Mouse (Mus musculus): ENCODE data around the gene Fyttd1. TPM values are rescaled to one million over a fixed set of nuclear protein-coding genes. Genes with fewer than 3 reads are reported as not detected.
A peak's percentile ranks its signal among the peaks of the same experiment; 100 is the strongest.

Fyttd1 gene
- polyA plus RNA-seq (2012; rRNA removed) = 5.7 and 9.8 TPM in 2 replicates
- 33.3 and 33.9 TPM in 2 replicates for polyA plus RNA-seq (2014; fragmentation: Nextera tagmentation; extraction: Ambion mirVana)

DNA sequence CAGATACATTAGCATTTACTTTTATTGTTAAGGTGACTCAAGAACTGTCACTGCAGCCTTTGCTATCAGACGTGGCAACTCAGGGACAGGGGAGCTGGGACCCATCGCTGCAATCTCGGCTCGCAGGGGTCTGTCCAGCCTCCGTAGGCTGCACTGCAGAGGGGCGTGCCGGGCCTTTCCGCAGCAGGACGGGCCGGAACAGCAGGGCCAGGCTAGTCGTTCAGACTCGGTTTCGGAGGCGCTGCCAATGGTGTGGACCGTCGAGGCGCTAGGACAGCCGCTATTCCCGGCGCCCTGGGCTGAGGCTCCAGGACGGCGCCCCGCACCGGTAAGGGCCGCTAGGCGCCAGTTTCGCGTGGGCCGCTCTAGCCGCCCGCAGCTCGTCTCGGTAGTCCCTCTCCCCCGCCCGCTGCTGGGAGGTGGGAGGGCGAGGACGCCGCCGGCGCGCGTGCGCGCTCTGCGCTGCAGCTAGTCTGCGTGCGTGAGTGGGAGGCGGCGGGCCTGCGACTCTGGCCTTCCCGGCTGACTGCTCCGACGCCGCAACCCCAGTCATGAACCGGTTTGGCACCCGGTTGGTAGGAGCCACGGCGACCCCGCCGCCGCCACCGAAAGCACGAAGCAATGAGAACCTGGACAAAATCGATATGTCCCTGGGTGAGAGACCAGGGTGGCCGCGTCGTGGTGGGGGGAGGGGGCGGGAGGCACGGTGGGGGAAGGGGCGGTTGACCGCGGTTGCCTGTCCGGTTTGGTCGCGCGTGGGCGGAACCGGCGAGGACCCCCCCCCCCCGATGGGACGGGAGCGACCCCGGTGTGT is at the start of gene Fyttd1, which contains the start of gene Rubcn:
Gene Fyttd1 (plus strand): TSS at position 158 of the 814 bp plus-strand sequence.
Gene Rubcn (minus strand): TSS at position 424 of the 814 bp plus-strand sequence.
- Histone ChIP-seq H3K27ac (no peak within 1 kb of the TSS), H3K4me1 (replicated peaks; ENCODE audit: control insufficient read depth in 2 of 2, insufficient read depth in 2 of 2, low read length in 1 of 2) (peaks cover 8 to 12% of the 10 kb centered on the region in 2 experiments), H3K27me3 (ENCODE audit: control insufficient read depth, insufficient read depth, low read length) (no peaks in the 10 kb centered on the region), H3K4me3 (ENCODE audit: insufficient read depth in 1 of 2, low read depth in 2 of 2, low read length in 2 of 2) (peak within 1 kb of the TSS; percentile 62 to 78), H3K4me2 (ENCODE audit: low read depth) (peak within 1 kb of the TSS; percentile 89), H3K9me3 (ENCODE audit: control insufficient read depth, low read length) (no peaks in the 10 kb centered on the region), H3K36me3 (replicated peaks; ENCODE audit: control insufficient read depth, insufficient read depth, low read depth) (no peaks in the 10 kb centered on the region), H3K9ac (replicated peaks) (peak within 1 kb of the TSS; percentile 71)
- peak; percentile 96 for ATAC-seq (ENCODE audit: insufficient read depth)
- WGBS (ENCODE audit: insufficient replicate concordance) = under 1% methylated on average over 78 of the region's 83 CpGs
- TF ChIP-seq CTCF (IDR thresholded peaks at IDR 0.05; ENCODE audit: low read depth) (peak; percentile 66), EP300 (IDR thresholded peaks at IDR 0.05; ENCODE audit: low read depth) (no peak)
- DNase-seq (ENCODE audit: low read depth in 3 of 3, low spot score in 3 of 3) = peak; percentile 83 to 84 (median 83)

DNA sequence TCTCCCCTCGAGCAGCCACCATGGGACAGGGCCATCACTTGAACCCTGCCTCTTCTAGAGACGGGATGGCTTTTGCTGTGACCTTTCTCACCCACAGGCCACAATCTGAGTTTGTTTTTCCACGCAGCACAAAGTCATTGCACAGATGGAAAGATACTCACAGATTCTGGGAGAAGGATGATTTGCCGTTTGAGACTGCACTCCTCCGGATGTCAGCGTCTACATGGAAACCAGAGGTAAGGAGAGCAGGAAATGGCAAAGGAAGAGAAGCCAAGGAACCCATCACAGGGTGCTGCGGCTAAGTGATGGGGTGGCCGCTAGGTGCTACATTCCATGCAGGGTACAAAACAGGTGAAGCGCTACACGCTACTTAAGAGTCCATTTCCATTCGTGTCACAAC is 48.2 kb upstream of the Fyttd1 start:
- DNase-seq (ENCODE audit: low read depth in 3 of 3, low spot score in 3 of 3) (no peak), ATAC-seq (ENCODE audit: insufficient read depth) (no peak)
- WGBS (ENCODE audit: insufficient replicate concordance) = 75% methylated on average over 11 of the region's 11 CpGs
- H3K27me3 ChIP-seq (ENCODE audit: control insufficient read depth, insufficient read depth, low read length) = no peaks in the 10 kb centered on the region
- no peak overlapping the region for H3K9ac ChIP-seq (replicated peaks)
- H3K36me3 ChIP-seq (replicated peaks; ENCODE audit: control insufficient read depth, insufficient read depth, low read depth) = no peaks in the 10 kb centered on the region; the same call in 1 of the 2 replicates
- H3K4me1 ChIP-seq (replicated peaks; ENCODE audit: control insufficient read depth in 2 of 2, insufficient read depth in 2 of 2, low read length in 1 of 2) = no peaks in the 10 kb centered on the region
- no peak overlapping the region for H3K4me2 ChIP-seq (ENCODE audit: low read depth)
- no peak overlapping the region for H3K27ac ChIP-seq
- TF ChIP-seq EP300 (IDR thresholded peaks at IDR 0.05; ENCODE audit: low read depth) (no peak), CTCF (IDR thresholded peaks at IDR 0.05; ENCODE audit: low read depth) (no peak)
- H3K4me3 ChIP-seq (ENCODE audit: insufficient read depth in 1 of 2, low read depth in 2 of 2, low read length in 2 of 2) = no peak overlapping the region
- no peaks in the 10 kb centered on the region for H3K9me3 ChIP-seq (ENCODE audit: control insufficient read depth, low read length)

DNA sequence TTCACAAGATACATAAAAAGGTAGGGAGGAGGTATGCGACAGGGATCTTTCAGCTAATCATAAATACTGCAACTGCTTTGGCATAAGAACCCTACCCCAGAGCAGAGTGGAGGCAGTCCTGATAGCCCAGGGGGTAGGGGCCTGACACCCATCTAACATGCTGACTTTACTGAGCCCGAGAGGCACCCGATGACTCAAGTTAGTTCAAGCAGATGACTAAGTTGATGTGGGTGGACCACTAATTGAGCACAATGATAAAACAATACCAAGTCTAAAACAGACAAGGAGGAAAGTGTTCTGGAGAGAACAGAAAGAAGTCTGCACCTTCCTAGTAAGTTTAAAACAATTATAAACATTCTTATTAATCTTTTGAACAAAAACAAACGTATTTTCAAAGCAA is 45.8 kb upstream of the Fyttd1 start:
- no peak overlapping the region for H3K4me3 ChIP-seq (ENCODE audit: insufficient read depth in 1 of 2, low read depth in 2 of 2, low read length in 2 of 2)
- DNase-seq (ENCODE audit: low read depth in 3 of 3, low spot score in 3 of 3) (no peak), ATAC-seq (ENCODE audit: insufficient read depth) (no peak)
- H3K27ac ChIP-seq = no peak overlapping the region
- H3K4me2 ChIP-seq (ENCODE audit: low read depth) = no peak overlapping the region
- H3K9ac ChIP-seq (replicated peaks) = no peak overlapping the region
- 68% methylated on average over 4 of the region's 4 CpGs for WGBS (ENCODE audit: insufficient replicate concordance)
- H3K27me3 ChIP-seq (ENCODE audit: control insufficient read depth, insufficient read depth, low read length) = no peaks in the 10 kb centered on the region
- H3K9me3 ChIP-seq (ENCODE audit: control insufficient read depth, low read length) = no peaks in the 10 kb centered on the region
- no peaks in the 10 kb centered on the region for H3K4me1 ChIP-seq (replicated peaks; ENCODE audit: control insufficient read depth in 2 of 2, insufficient read depth in 2 of 2, low read length in 1 of 2)
- no peaks in the 10 kb centered on the region; the same call in 1 of the 2 replicates for H3K36me3 ChIP-seq (replicated peaks; ENCODE audit: control insufficient read depth, insufficient read depth, low read depth)
- no peak for TF ChIP-seq CTCF (IDR thresholded peaks at IDR 0.05; ENCODE audit: low read depth)
- TF ChIP-seq EP300 (IDR thresholded peaks at IDR 0.05; ENCODE audit: low read depth) = no peak

GRCm38 (mm10) chr16:32847103-32847502 is 30.2 kb upstream of the Fyttd1 start:
- H3K9ac ChIP-seq (replicated peaks) = no peak overlapping the region
- WGBS (ENCODE audit: insufficient replicate concordance) = 79% methylated on average over 11 of the region's 11 CpGs

More at GRCm38 (mm10) chr16:32847103-32847502, 30.2 kb upstream of the Fyttd1 start:
- TF ChIP-seq CTCF (IDR thresholded peaks at IDR 0.05; ENCODE audit: low read depth) (no peak), EP300 (IDR thresholded peaks at IDR 0.05; ENCODE audit: low read depth) (no peak)
- Histone ChIP-seq H3K9me3 (ENCODE audit: control insufficient read depth, low read length) (no peaks in the 10 kb centered on the region), H3K4me3 (ENCODE audit: insufficient read depth in 1 of 2, low read depth in 2 of 2, low read length in 2 of 2) (no peak overlapping the region), H3K27me3 (ENCODE audit: control insufficient read depth, insufficient read depth, low read length) (no peaks in the 10 kb centered on the region), H3K27ac (no peak overlapping the region), H3K4me1 (replicated peaks; ENCODE audit: control insufficient read depth in 2 of 2, insufficient read depth in 2 of 2, low read length in 1 of 2) (no peaks in the 10 kb centered on the region), H3K4me2 (ENCODE audit: low read depth) (no peak overlapping the region), H3K36me3 (replicated peaks; ENCODE audit: control insufficient read depth, insufficient read depth, low read depth) (no peaks in the 10 kb centered on the region; the same call in 1 of the 2 replicates)
- ATAC-seq (ENCODE audit: insufficient read depth) = no peak
- no peak for DNase-seq (ENCODE audit: low read depth in 3 of 3, low spot score in 3 of 3)

All from liver, embryonic 14.5 days (tissue).